Comparison of ENCODE assay signal across 12 mouse cellular contexts in genomic region chr11:60224676-60225075, GRCm38 (mm10). TPM values are rescaled to one million over a fixed set of nuclear protein-coding genes. Genes with fewer than 3 reads are reported as not detected.
DNase-seq lines count a peak whose midpoint lies in the region; ATAC-seq and TF ChIP-seq lines count a peak whose summit lies in the region.
"Had no signal": no experiment of that assay in that cellular context is flagged by ENCODE, and none has a peak within 500 bp of the region (broad histone marks: within the 10 kb centered on the region; RNA-seq: fewer than 3 reads in every experiment).

No protein-coding gene starts in this region.

- no peaks in the 10 kb centered on the region for H3K36me3 ChIP-seq in kidney, embryonic 14.5 days (ENCODE audit: control insufficient read depth, insufficient read depth, low read length)
- H3K36me3 ChIP-seq in G1E (replicated peaks), result peaks cover 22% of the 10 kb centered on the region

- H3K27me3 ChIP-seq in kidney, embryonic 14.5 days (ENCODE audit: control insufficient read depth, insufficient read depth, low read length), result no peaks in the 10 kb centered on the region
- H3K27me3 ChIP-seq in G1E (ENCODE audit: insufficient read depth, low read length), result no peaks in the 10 kb centered on the region; the same call in 1 of the 2 replicates
- H3K27me3 ChIP-seq: embryonic facial prominence, embryonic 12.5 days; hindbrain, embryonic 15.5 days; Patski had no signal

- H3K9me3 ChIP-seq in kidney, embryonic 14.5 days (ENCODE audit: control insufficient read depth, low read length), result no peaks in the 10 kb centered on the region
- no peaks in the 10 kb centered on the region for H3K9me3 ChIP-seq in G1E (replicated peaks)
- H3K9me3 ChIP-seq: embryonic facial prominence, embryonic 12.5 days; hindbrain, embryonic 15.5 days had no signal

- H3K27ac ChIP-seq in kidney, embryonic 14.5 days (ENCODE audit: low read depth, low read length), result no peak overlapping the region
- H3K27ac ChIP-seq: embryonic facial prominence, embryonic 12.5 days; hindbrain, embryonic 15.5 days; left cerebral cortex, adult 2 months had no signal

- intact Hi-C loops in gastrocnemius, postnatal 36 days (cut with DNase I), result no loop called here

- H3K4me3 ChIP-seq in kidney, embryonic 14.5 days (ENCODE audit: low read length), result no peak overlapping the region
- no peak overlapping the region for H3K4me3 ChIP-seq in G1E (ENCODE audit: low read depth, low read length)
- H3K4me3 ChIP-seq: embryonic facial prominence, embryonic 12.5 days; hindbrain, embryonic 15.5 days; left cerebral cortex, adult 2 months had no signal

- WGBS in kidney, embryonic 14.5 days, result 58% methylated on average over 4 of the region's 4 CpGs

- H3K4me1 ChIP-seq in kidney, embryonic 14.5 days (ENCODE audit: control insufficient read depth, insufficient read depth, low read length), result peaks cover 4% of the 10 kb centered on the region
- H3K4me1 ChIP-seq in G1E (ENCODE audit: insufficient read depth, low read depth, low read length), result peaks cover 48% of the 10 kb centered on the region

- ATAC-seq in kidney, embryonic 14.5 days (ENCODE audit: low FRiP score, low TSS enrichment), result no peak
- no peak for ATAC-seq in G1E (ENCODE audit: extremely low read depth, insufficient number of reproducible peaks, low FRiP score, poor library complexity, severe bottlenecking)
- ATAC-seq: Patski had no signal

- 0 out of 2 replicates have a peak, but pooled peaks have one; percentile 14 for TF ChIP-seq CTCF in G1E (IDR thresholded peaks at IDR 0.05; ENCODE audit: low read depth, low read length)

- H3K9ac ChIP-seq in kidney, embryonic 14.5 days (ENCODE audit: low read depth, low read length), result no peak overlapping the region
- H3K9ac ChIP-seq: embryonic facial prominence, embryonic 12.5 days; hindbrain, embryonic 15.5 days had no signal

- peak; percentile 48 for DNase-seq in kidney, adult 11 months
- DNase-seq in 3T3-L1 (ENCODE audit: low read depth, low spot score) (peak; percentile 66), G1E (ENCODE audit: low spot score) (no peak)
- DNase-seq in induced T-regulatory cell, adult 2 months (ENCODE audit: low read depth), result peak; percentile 47
- no peak for DNase-seq in right cerebral cortex, postnatal 36 days (ENCODE audit: low spot score in 2 of 2)
- no peak for DNase-seq in embryo, embryonic 11 days
- no peak for DNase-seq in gastrocnemius, postnatal 36 days

- H3K4me2 ChIP-seq in kidney, embryonic 14.5 days (replicated peaks; ENCODE audit: low read depth, low read length), result no peak overlapping the region
- H3K4me2 ChIP-seq: embryonic facial prominence, embryonic 12.5 days; hindbrain, embryonic 15.5 days had no signal

RNA-seq across cellular contexts. Expression of gene Srebf1, which starts 2.3 kb away (rescaled TPM):
- 58.8 and 60.1 TPM in 2 replicates for polyA plus RNA-seq in kidney, embryonic 14.5 days (2014; fragmentation: Nextera tagmentation; extraction: Ambion mirVana)
- total RNA-seq in G1E (2014; fragmentation: Nextera tagmentation) (79.4 and 137 TPM in 2 replicates), G1E (2017) (64.4 and 66.8 TPM in 2 replicates)
- 276 and 322 TPM in 2 replicates for polyA plus RNA-seq in G1E (2012)
- total RNA-seq in gastrocnemius, postnatal 36 days (2021), result 10 to 100 TPM; 18.4 to 21.0 TPM

Comparison
In these comparisons a context has a peak if more than half of its experiments do, and no peak if none do; other contexts are left out.
1. DNase-seq: peak in kidney, adult 11 months (single experiment), 3T3-L1 (single experiment) and induced T-regulatory cell, adult 2 months (single experiment); none in G1E (single experiment), right cerebral cortex, postnatal 36 days (0 of 2), embryo, embryonic 11 days (single experiment) and gastrocnemius, postnatal 36 days (0 of 2).